Mouse (Mus musculus): ENCODE data around the gene Cmip. TPM values are rescaled to one million over a fixed set of nuclear protein-coding genes. Genes with fewer than 3 reads are reported as not detected.

The Cmip gene
- polyA plus RNA-seq, 1 experiment = 23.6 TPM

- Histone ChIP-seq H3ac (ENCODE audit: control insufficient read depth, insufficient read length) (no peak overlapping the region), H3K27me3 (ENCODE audit: control insufficient read depth, insufficient read depth, insufficient read length) (no peaks in the 10 kb centered on the region), H3K4me2 (ENCODE audit: low read depth) (no peak overlapping the region), H3K36me3 (ENCODE audit: control insufficient read depth, insufficient read depth) (no peaks in the 10 kb centered on the region), H3K4me3 (no peak overlapping the region), H3K79me2 (ENCODE audit: control insufficient read depth, insufficient read depth) (peaks cover 19% of the 10 kb centered on the region)
- TF ChIP-seq SRF (IDR thresholded peaks at IDR 0.05; ENCODE audit: control insufficient read depth, insufficient read length, low read depth) = no peak
- no peak for TF ChIP-seq POLR2AphosphoS2 (IDR thresholded peaks at IDR 0.05; ENCODE audit: insufficient read length, low read depth)
- TF ChIP-seq E2F4 (IDR thresholded peaks at IDR 0.05; ENCODE audit: insufficient read depth) = no peak
- no peak for TF ChIP-seq MYOG (IDR thresholded peaks at IDR 0.05; ENCODE audit: control insufficient read depth in 1 of 3, insufficient read depth in 1 of 3, insufficient read length in 2 of 3, low read depth in 2 of 3)
- TF ChIP-seq USF1 (IDR thresholded peaks at IDR 0.05; ENCODE audit: low read depth) = no peak
- no peak for TF ChIP-seq MYOD1 (IDR thresholded peaks at IDR 0.05; ENCODE audit: control insufficient read depth in 1 of 3, insufficient read length in 2 of 3, low read depth in 2 of 3)
- TF ChIP-seq CEBPB (IDR thresholded peaks at IDR 0.05; ENCODE audit: insufficient read depth, poor library complexity, severe bottlenecking) = no peak
- no peak for TF ChIP-seq MAX (IDR thresholded peaks at IDR 0.05; ENCODE audit: low read depth)
- no peak for TF ChIP-seq TCF3 (IDR thresholded peaks at IDR 0.05; ENCODE audit: insufficient read length, low read depth)
- no peak for TF ChIP-seq REST (IDR thresholded peaks at IDR 0.05; ENCODE audit: insufficient read depth, insufficient read length)
- no peak for TF ChIP-seq TCF12 (IDR thresholded peaks at IDR 0.05; ENCODE audit: insufficient read depth, poor library complexity, severe bottlenecking)
- TF ChIP-seq POLR2A (IDR thresholded peaks at IDR 0.05; ENCODE audit: insufficient read length, low read depth) = no peak
Observed at GRCm38 (mm10) chr8:117300188-117300587, 43.3 kb downstream of the Cmip start.

- no peaks in the 10 kb centered on the region for H3K36me3 ChIP-seq (ENCODE audit: control insufficient read depth, insufficient read depth)
- no peak overlapping the region for H3ac ChIP-seq (ENCODE audit: control insufficient read depth, insufficient read length)
- H3K4me3 ChIP-seq = no peak overlapping the region
- no peak for TF ChIP-seq TCF12 (IDR thresholded peaks at IDR 0.05; ENCODE audit: insufficient read depth, poor library complexity, severe bottlenecking)
- TF ChIP-seq TCF3 (IDR thresholded peaks at IDR 0.05; ENCODE audit: insufficient read length, low read depth) = no peak
- TF ChIP-seq E2F4 (IDR thresholded peaks at IDR 0.05; ENCODE audit: insufficient read depth) = no peak
- no peak for TF ChIP-seq POLR2AphosphoS2 (IDR thresholded peaks at IDR 0.05; ENCODE audit: insufficient read length, low read depth)
- TF ChIP-seq REST (IDR thresholded peaks at IDR 0.05; ENCODE audit: insufficient read depth, insufficient read length) = no peak
- no peak for TF ChIP-seq POLR2A (IDR thresholded peaks at IDR 0.05; ENCODE audit: insufficient read length, low read depth)
- no peak for TF ChIP-seq MYOG (IDR thresholded peaks at IDR 0.05; ENCODE audit: control insufficient read depth in 1 of 3, insufficient read depth in 1 of 3, insufficient read length in 2 of 3, low read depth in 2 of 3)
- no peak for TF ChIP-seq USF1 (IDR thresholded peaks at IDR 0.05; ENCODE audit: low read depth)
- TF ChIP-seq SRF (IDR thresholded peaks at IDR 0.05; ENCODE audit: control insufficient read depth, insufficient read length, low read depth) = no peak
- no peak for TF ChIP-seq MAX (IDR thresholded peaks at IDR 0.05; ENCODE audit: low read depth)
- no peak for TF ChIP-seq CEBPB (IDR thresholded peaks at IDR 0.05; ENCODE audit: insufficient read depth, poor library complexity, severe bottlenecking)
- no peak for TF ChIP-seq MYOD1 (IDR thresholded peaks at IDR 0.05; ENCODE audit: control insufficient read depth in 1 of 3, insufficient read length in 2 of 3, low read depth in 2 of 3)
- no peaks in the 10 kb centered on the region for H3K27me3 ChIP-seq (ENCODE audit: control insufficient read depth, insufficient read depth, insufficient read length)
- peaks cover 18% of the 10 kb centered on the region for H3K79me2 ChIP-seq (ENCODE audit: control insufficient read depth, insufficient read depth)
- no peak overlapping the region for H3K4me2 ChIP-seq (ENCODE audit: low read depth)
Observed at GRCm38 (mm10) chr8:117301457-117302041, 44.7 kb downstream of the Cmip start.

DNA sequence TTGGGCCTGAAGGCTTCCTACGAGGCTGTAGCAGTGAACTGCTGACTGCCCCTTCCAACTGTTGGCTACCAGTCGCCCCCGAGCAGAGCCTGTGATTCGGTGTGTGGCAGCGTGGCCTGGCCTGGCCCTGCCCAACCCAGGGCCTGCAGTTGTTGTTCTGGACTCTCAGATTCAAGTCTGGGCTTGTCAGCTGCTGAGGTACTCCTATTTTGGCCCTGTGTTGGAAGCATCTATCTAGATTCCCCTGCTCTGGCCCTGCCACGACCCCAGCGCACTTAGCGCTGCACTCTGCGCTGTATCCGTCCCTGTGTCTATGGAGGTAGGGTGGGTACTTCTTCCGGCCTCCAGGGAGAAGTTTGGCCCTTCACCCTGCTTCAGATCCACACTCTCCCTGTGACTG lies 45.2 kb downstream of the Cmip start:
- Histone ChIP-seq H3K4me3 (no peak overlapping the region), H3K36me3 (ENCODE audit: control insufficient read depth, insufficient read depth) (no peaks in the 10 kb centered on the region), H3K79me2 (ENCODE audit: control insufficient read depth, insufficient read depth) (peaks cover 23% of the 10 kb centered on the region), H3ac (ENCODE audit: control insufficient read depth, insufficient read length) (no peak overlapping the region), H3K27me3 (ENCODE audit: control insufficient read depth, insufficient read depth, insufficient read length) (no peaks in the 10 kb centered on the region), H3K4me2 (ENCODE audit: low read depth) (no peak overlapping the region)
- no peak for TF ChIP-seq CEBPB (IDR thresholded peaks at IDR 0.05; ENCODE audit: insufficient read depth, poor library complexity, severe bottlenecking)
- no peak for TF ChIP-seq TCF12 (IDR thresholded peaks at IDR 0.05; ENCODE audit: insufficient read depth, poor library complexity, severe bottlenecking)
- peak; percentile 51 for TF ChIP-seq SRF (IDR thresholded peaks at IDR 0.05; ENCODE audit: control insufficient read depth, insufficient read length, low read depth)
- no peak for TF ChIP-seq USF1 (IDR thresholded peaks at IDR 0.05; ENCODE audit: low read depth)
- TF ChIP-seq POLR2A (IDR thresholded peaks at IDR 0.05; ENCODE audit: insufficient read length, low read depth) = no peak
- no peak for TF ChIP-seq REST (IDR thresholded peaks at IDR 0.05; ENCODE audit: insufficient read depth, insufficient read length)
- peak in 2 of 3 experiments; percentile 31 to 80 for TF ChIP-seq MYOG (IDR thresholded peaks at IDR 0.05; ENCODE audit: control insufficient read depth in 1 of 3, insufficient read depth in 1 of 3, insufficient read length in 2 of 3, low read depth in 2 of 3)
- peak in 2 of 3 experiments; percentile 23 to 54 for TF ChIP-seq MYOD1 (IDR thresholded peaks at IDR 0.05; ENCODE audit: control insufficient read depth in 1 of 3, insufficient read length in 2 of 3, low read depth in 2 of 3)
- TF ChIP-seq MAX (IDR thresholded peaks at IDR 0.05; ENCODE audit: low read depth) = no peak
- TF ChIP-seq POLR2AphosphoS2 (IDR thresholded peaks at IDR 0.05; ENCODE audit: insufficient read length, low read depth) = no peak
- TF ChIP-seq E2F4 (IDR thresholded peaks at IDR 0.05; ENCODE audit: insufficient read depth) = no peak
- no peak for TF ChIP-seq TCF3 (IDR thresholded peaks at IDR 0.05; ENCODE audit: insufficient read length, low read depth)

- Histone ChIP-seq H3K27me3 (ENCODE audit: control insufficient read depth, insufficient read depth, insufficient read length) (no peaks in the 10 kb centered on the region), H3K4me2 (ENCODE audit: low read depth) (no peak overlapping the region), H3ac (ENCODE audit: control insufficient read depth, insufficient read length) (no peak overlapping the region), H3K4me3 (no peak overlapping the region), H3K36me3 (ENCODE audit: control insufficient read depth, insufficient read depth) (no peaks in the 10 kb centered on the region), H3K79me2 (ENCODE audit: control insufficient read depth, insufficient read depth) (peaks cover 27% of the 10 kb centered on the region)
- TF ChIP-seq MYOG (IDR thresholded peaks at IDR 0.05; ENCODE audit: control insufficient read depth in 1 of 3, insufficient read depth in 1 of 3, insufficient read length in 2 of 3, low read depth in 2 of 3) (peak in 1 of 3 experiments; percentile 65), POLR2AphosphoS2 (IDR thresholded peaks at IDR 0.05; ENCODE audit: insufficient read length, low read depth) (no peak), E2F4 (IDR thresholded peaks at IDR 0.05; ENCODE audit: insufficient read depth) (no peak), MYOD1 (IDR thresholded peaks at IDR 0.05; ENCODE audit: control insufficient read depth in 1 of 3, insufficient read length in 2 of 3, low read depth in 2 of 3) (peak in 1 of 3 experiments; percentile 65)
Observed at GRCm38 (mm10) chr8:117303666-117304065, 46.8 kb downstream of the Cmip start.
